Mouse (Mus musculus) NIH3T3 (cell line): ENCODE data around the gene Fyb2.
"Not testable (repeated sequence)": the region's sequence is repeated elsewhere in the genome, so short reads cannot be mapped to it uniquely, and the experiment has no call there.

Experiments
- DNase-seq: peaks from one replicate; pipeline ENCODE4 v3.0.0-alpha.2; 2012; ENCODE audit warnings: low read depth

Gene Fyb2

GRCm38 (mm10) chr4:104939535-104939934 lies 26.3 kb downstream of the Fyb2 start:
- no peak for DNase-seq

- DNase-seq: no peak
Measured at GRCm38 (mm10) chr4:104941895-104942294, 28.6 kb downstream of the Fyb2 start.

GRCm38 (mm10) chr4:104944482-104944881 lies 31.2 kb downstream of the Fyb2 start:
- DNase-seq: no peak

GRCm38 (mm10) chr4:104948886-104949285 lies 35.6 kb downstream of the Fyb2 start:
- peak; percentile 40 for DNase-seq

- no peak for DNase-seq
Measured at GRCm38 (mm10) chr4:104949304-104949703, 36.0 kb downstream of the Fyb2 start.

- peak; percentile 39 for DNase-seq
Measured at GRCm38 (mm10) chr4:104951280-104951878, 38.1 kb downstream of the Fyb2 start.

- DNase-seq: no peak
Measured at GRCm38 (mm10) chr4:104956691-104957090, 43.4 kb downstream of the Fyb2 start.

GRCm38 (mm10) chr4:104961431-104961830 lies 48.2 kb downstream of the Fyb2 start:
- no peak for DNase-seq

- no peak for DNase-seq
Measured at GRCm38 (mm10) chr4:104972606-104973005, 59.4 kb downstream of the Fyb2 start.

- DNase-seq: peak; percentile 17
Measured at GRCm38 (mm10) chr4:104975162-104975830, 62.0 kb downstream of the Fyb2 start.

GRCm38 (mm10) chr4:104985960-104986632 lies 72.8 kb downstream of the Fyb2 start:
- DNase-seq: no peak

- peak; percentile 51 for DNase-seq
Measured at GRCm38 (mm10) chr4:104987631-104988030, 74.4 kb downstream of the Fyb2 start.

- peak; percentile 93 for DNase-seq
Measured at GRCm38 (mm10) chr4:104988102-104988501, 74.8 kb downstream of the Fyb2 start.

GRCm38 (mm10) chr4:104988709-104989108 lies 75.5 kb downstream of the Fyb2 start:
- no peak for DNase-seq

- DNase-seq: peak; percentile 43
Measured at GRCm38 (mm10) chr4:104990016-104990415, 76.8 kb downstream of the Fyb2 start.

- DNase-seq: peak; percentile 39
Measured at GRCm38 (mm10) chr4:104990686-104991085, 77.4 kb downstream of the Fyb2 start.

GRCm38 (mm10) chr4:104992271-104992670 lies 79.0 kb downstream of the Fyb2 start:
- no peak for DNase-seq

GRCm38 (mm10) chr4:104993140-104993874 lies 80.1 kb downstream of the Fyb2 start:
- peak; percentile 34 for DNase-seq

- DNase-seq: peak; percentile 20
Measured at GRCm38 (mm10) chr4:104999702-105000101, 86.4 kb downstream of the Fyb2 start.

GRCm38 (mm10) chr4:105001736-105002135 lies 88.5 kb downstream of the Fyb2 start:
- no peak for DNase-seq

GRCm38 (mm10) chr4:105004135-105004534 lies 90.9 kb downstream of the Fyb2 start:
- DNase-seq: no peak

GRCm38 (mm10) chr4:105004649-105005048 lies 91.4 kb downstream of the Fyb2 start:
- not testable (repeated sequence) for DNase-seq
